Mouse (Mus musculus): ENCODE results near the gene Golga7b.

The Golga7b gene

DNA sequence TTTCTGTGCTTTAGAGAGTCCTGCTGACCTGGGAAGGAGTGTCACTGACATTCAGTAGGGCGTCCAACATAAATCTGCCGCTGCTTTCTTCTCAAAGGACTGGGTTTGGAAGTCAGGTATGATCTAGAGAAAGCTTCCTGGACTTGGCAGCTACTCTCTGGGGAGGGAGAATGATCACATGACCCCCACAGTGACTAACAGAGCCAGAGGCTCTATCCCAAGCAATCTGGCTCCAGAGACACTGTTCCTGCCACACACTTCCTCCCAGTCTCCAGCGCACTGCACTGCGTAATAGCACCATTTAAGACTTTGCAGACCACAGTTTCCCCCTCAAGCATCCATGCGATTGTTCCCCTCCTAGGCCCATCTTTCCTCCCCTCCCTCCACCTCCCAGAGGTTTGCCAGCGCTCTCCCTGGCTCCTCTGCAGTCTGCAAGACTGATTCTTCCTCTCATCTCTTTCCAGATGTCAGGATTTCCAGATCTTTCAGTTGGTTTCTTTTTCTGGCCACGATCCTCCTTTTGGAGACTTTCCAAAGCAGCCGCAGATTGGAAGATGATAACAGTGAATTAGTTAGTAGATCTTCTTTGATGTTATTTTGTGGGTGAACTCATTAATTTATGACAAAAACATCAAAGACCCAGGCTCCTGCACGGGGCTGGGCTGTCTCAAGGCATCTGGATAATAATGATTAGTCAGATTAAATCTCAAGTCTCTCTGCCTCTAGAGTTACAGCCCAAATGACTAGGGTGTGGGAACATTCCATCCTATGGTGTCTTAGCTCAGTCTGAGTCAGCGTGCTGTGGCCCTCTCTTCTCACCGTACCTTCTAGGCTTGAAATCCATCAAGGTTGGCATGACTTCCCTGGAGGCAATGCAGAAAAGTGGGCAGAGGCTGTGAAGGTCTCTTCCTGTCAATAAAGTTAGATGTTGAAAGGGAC is 2.9 kb downstream of the Golga7b start:
- intact Hi-C loops (cut with DNase I), result no loop called here

DNA sequence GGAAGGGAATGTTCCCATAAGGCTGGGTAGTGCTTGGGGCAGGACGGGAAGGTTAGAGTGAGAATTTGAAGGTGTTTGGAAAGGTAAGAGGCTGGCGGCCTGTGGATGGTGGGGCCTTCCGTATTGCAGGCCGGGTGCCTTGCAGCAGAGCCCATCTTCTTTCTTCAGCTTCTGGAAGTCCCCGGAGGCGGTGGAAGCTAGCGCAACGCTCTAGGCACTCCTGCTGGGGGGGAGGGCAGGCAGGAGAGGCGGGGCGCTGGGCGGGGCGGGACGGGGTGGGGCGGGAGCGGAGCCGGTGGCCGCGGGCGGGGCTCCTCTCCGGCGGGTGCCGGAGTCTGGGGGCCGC is 8.0 kb downstream of the Golga7b start:
- intact Hi-C loops (cut with DNase I), result no loop called here

GRCm38 (mm10) chr19:42255784-42256610 is 8.6 kb downstream of the Golga7b start:
- intact Hi-C loops (cut with DNase I), result no loop called here

DNA sequence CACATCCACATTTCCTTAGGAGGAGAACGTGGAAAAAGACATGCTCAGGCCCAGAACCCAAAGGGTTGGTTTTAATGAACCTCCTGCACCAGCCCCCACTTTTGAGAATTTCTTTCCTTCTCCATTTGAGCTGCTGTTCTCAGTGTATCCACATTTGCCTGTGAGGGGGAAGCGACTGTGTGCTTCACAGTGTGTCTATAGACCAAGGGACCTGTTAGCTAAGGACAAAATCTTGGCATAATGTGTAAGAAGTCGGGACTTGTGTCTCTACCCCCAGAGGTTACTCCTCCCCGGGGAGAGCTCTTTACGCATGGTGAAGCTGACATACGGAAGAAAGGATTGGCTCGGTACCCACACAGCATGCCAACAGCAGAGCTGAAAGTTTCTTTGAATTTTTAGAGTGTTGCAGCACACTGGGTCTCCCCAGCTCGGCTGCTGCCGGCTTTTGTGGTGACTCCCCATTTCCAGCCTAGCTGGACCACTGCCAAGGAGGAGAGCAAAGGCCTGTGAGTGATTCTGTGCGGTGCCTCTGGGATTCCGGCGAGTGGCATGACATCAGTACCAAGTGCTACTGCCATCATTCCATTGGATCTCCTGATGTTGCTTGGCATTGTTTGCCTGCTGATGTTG is 9.4 kb downstream of the Golga7b start:
- intact Hi-C loops (cut with DNase I), result no loop called here

GRCm38 (mm10) chr19:42257241-42257635 is 9.9 kb downstream of the Golga7b start:
- intact Hi-C loops (cut with DNase I), result no loop called here

- intact Hi-C loops (cut with DNase I), result no loop called here
Observed at GRCm38 (mm10) chr19:42258031-42258430, 10.7 kb downstream of the Golga7b start.

GRCm38 (mm10) chr19:42258596-42258995 is 11.2 kb downstream of the Golga7b start:
- intact Hi-C loops (cut with DNase I), result no loop called here

GRCm38 (mm10) chr19:42260486-42260885 is 13.1 kb downstream of the Golga7b start:
- intact Hi-C loops (cut with DNase I), result no loop called here

- intact Hi-C loops (cut with DNase I), result no loop called here
Observed at GRCm38 (mm10) chr19:42263524-42263923, 16.1 kb downstream of the Golga7b start.

GRCm38 (mm10) chr19:42268337-42268736 is 21.0 kb downstream of the Golga7b start:
- intact Hi-C loops (cut with DNase I), result no loop called here

DNA sequence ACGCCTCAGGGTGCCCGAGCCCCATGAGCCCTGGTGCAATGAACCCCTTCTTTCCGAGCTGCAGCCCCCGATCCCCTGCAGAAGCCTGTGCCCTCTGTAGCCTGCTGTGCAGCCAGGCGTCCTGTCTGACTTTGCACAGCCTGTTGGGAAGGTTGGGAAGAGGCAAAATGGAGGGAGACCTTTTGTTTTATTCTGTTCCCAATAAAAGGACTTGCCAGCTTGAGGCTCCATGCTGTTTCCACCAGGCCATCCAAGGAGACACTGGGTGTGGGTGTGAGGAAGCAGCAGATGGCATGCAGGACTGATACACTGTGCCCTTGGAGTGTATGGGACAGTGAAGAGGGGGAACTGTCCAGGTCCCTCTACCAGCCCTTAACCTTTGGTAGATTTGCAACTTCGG is 22.7 kb downstream of the Golga7b start:
- intact Hi-C loops (cut with DNase I), result no loop called here

GRCm38 (mm10) chr19:42271182-42271581 is 23.8 kb downstream of the Golga7b start:
- intact Hi-C loops (cut with DNase I), result no loop called here

DNA sequence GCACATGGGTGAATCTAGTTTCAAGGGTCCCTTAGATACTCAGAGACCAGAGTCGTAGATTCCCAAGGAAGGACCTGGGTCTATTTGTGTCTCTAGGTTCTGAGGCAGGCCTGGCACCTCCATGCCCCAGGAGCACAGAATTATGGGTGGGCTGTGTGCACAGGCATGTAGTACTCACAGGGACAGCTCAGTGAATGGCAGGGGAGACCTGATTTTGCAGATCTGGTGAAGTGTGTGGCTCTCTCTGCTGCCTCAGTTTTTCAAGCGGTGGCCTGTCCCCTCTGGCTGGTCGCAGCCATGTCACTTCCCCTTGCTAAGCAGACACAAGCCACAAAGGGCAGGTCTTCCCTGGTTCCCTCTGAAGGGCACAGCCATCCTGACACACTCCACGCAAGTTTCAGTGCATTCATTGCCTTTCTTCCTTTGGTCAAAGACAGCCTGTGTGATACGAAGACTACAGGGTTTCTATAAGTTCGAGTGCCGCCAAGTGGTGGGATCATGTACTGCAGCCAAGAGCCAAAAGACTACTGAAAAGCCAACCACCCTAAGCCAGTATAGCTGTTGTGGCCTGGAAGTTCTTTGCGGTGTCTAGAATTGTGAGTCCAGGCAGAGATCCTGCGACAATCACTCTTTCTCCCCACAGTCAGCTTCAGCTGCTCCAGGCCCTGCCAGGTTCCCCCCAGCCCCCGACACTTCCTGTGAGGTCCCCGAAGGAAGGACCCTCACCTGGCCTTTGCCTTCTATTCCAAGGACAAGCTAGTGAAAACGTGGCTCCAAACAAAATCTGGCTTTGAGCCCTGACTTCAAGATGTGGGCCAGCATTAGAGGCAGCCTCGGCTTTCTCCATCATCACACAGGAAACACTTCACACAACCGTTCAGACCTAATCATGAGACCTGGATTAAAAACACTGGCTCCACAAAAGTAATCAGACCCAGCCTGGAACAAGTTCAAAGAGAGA is 24.9 kb downstream of the Golga7b start:
- intact Hi-C loops (cut with DNase I), result loop anchor here (1.0 kb wide), 1 partner anchor 55 kb away; no protein-coding TSS in a partner anchor

DNA sequence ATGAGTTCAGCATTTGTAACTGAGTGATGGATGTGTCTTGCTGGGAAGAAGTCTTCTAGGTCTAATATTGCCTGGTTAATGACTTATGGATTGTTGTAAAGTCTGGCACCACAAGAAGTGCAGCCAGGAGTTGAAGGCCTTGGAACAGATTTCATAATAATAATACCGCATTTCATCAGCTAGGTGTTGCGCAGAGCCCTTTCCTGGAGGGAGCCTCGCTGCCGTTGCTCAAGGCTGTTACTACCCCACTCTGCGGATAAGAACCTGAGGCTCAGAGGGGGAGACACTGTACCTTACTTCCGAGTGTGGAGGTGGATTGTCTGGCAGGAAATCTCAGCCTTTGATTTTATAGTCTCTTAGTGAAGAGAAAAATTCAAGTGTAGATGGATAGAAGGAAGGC is 29.9 kb downstream of the Golga7b start:
- intact Hi-C loops (cut with DNase I), result no loop called here

DNA sequence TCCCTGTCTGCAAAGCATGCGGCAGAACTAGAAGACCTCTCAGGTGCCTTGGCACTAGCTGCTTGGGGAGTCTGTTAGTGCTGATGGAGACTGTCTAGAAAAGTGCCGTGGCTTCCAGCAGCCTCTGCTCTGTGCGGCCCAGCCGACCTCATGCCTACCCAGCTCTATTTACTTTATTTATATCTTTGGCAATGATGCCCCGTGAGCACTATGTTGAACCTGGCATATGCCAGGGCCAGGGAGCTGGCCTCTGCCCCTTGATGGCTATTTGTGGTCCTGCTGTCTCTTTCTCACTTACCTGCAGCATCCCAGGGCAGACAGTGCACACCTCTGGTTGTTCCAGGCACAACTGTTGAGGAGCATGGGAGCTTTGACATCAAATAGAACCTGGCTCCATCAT is 31.1 kb downstream of the Golga7b start:
- intact Hi-C loops (cut with DNase I), result no loop called here

DNA sequence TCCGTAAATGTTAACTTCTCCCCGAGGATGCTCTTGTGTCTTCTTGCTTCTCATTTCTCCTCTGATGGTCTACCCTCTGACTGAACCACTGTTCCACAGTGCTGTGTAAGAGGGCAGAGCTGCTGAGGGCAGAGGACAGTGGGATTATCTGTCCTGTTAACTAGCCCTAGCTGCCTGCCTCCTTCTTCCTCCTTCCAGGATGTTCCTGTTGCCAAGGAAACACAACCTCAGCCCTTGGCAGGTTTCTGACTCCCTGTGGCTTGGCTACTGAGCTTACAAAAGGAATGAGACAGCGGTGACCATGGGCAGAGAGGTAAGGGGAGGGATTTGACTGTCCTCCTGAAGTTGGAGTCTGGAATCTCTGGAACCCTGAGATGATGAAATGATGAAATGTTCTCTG is 32.2 kb downstream of the Golga7b start:
- intact Hi-C loops (cut with DNase I), result no loop called here

DNA sequence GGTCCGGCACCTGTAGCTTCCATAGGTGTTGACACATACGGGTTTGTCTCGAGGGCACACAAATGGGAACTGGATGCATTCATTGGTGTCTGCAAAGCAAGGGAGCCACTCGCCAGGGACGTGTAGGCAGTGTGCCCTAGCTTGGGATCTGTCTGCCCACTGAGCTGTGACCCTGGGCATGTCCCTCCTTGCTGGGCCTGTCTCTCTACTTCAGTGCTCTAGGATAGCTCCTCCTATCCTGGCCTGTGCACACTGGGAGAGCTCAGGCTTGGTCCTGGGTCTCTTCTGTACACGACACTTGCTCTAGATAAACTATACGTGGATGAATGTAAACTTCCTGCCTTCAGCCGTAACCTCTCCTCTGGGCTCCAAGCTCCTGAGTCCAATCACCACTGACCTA is 36.8 kb downstream of the Golga7b start:
- intact Hi-C loops (cut with DNase I), result no loop called here

DNA sequence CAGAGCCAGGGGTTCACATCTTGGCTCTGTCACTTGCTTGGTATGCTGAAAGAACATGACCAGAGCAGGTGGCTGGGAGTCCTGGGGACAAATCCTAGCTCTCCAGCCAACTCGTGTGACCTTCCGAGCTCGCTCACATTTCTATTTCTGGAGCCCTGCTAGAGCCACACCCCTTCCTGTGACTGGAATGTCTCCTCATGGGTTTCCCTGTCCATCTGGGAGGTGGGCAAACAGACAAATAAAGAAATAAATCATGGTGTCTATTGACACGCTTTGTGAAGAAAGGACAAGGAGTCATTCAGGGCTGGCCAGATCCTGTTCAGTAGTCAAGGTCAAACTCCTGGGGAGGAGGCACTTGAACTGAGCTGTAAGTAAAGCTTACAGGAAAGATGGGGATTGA is 41.0 kb downstream of the Golga7b start:
- intact Hi-C loops (cut with DNase I), result no loop called here

GRCm38 (mm10) chr19:42290954-42291661 is 43.7 kb downstream of the Golga7b start:
- intact Hi-C loops (cut with DNase I), result no loop called here

DNA sequence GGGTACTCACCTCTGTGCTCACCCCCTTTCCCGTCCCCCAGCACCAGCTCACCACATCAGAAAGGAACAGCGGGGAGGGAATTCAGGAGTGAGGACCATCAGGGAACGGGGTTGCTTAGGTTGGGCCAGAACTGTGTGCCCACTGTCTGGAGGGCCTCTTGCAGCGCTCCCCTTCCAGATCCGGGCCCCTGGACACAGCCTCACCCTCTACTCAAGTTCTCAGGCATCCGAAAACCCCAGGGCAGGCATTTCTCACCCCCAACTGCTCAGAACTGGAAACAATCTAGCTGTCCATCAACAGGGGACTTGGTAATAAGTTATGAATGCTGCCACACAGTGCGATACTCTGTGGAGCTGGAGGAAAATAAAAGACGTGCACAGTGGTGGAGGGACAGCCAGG is 44.7 kb downstream of the Golga7b start:
- intact Hi-C loops (cut with DNase I), result no loop called here
